Mouse (Mus musculus) embryonic facial prominence, embryonic 11.5 days (tissue): Measurements from ENCODE around the gene Rhox3c. TPM values are rescaled to one million over a fixed set of nuclear protein-coding genes. Genes with fewer than 3 reads are reported as not detected.
"Not testable (repeated sequence)": the region's sequence is repeated elsewhere in the genome, so short reads cannot be mapped to it uniquely, and the experiment has no call there.

ENCODE experiments used
- ATAC-seq: fragments of 200-750 bp; cut with Nextera tagmentation; replicated peaks from 2 replicates; pipeline ENCODE4 v1.8.0; 2017; ENCODE audit warnings: low read depth; ENCODE audit not compliant: insufficient number of reproducible peaks, low FRiP score, low TSS enrichment
- DNase-seq: peaks from one replicate; pipeline ENCODE4 v3.0.0-alpha.2; 2015; ENCODE audit warnings: low spot score
- H3K27ac ChIP-seq: fragments of 300-500 bp; sonication (generic); replicated peaks from 2 replicates; pipeline ENCODE4 v1.5.1; 2014; ENCODE audit warnings: mild to moderate bottlenecking, low read depth, low read length, control low read depth
- H3K27me3 ChIP-seq: fragments of 300-500 bp; sonication (generic); 2 replicates; pipeline ENCODE4 v1.6.1; 2014; ENCODE audit warnings: mild to moderate bottlenecking, low read length, moderate library complexity, mixed read lengths; ENCODE audit not compliant: control insufficient read depth, insufficient read depth
- H3K36me3 ChIP-seq: fragments of 300-500 bp; sonication (generic); replicated peaks from 2 replicates; pipeline ENCODE4 v1.6.1; 2014; ENCODE audit warnings: low read depth, mild to moderate bottlenecking, low read length, moderate library complexity, mixed read lengths; ENCODE audit not compliant: control insufficient read depth, insufficient read depth
- H3K4me1 ChIP-seq: fragments of 300-500 bp; sonication (generic); 2 replicates; pipeline ENCODE4 v1.6.1; 2014; ENCODE audit warnings: low read length, mixed read lengths; ENCODE audit not compliant: control insufficient read depth, insufficient read depth
- H3K4me2 ChIP-seq: fragments of 300-500 bp; sonication (generic); 2 replicates; pipeline ENCODE4 v1.6.1; 2014; ENCODE audit warnings: low read depth, mild to moderate bottlenecking, control low read depth, low read length, moderate library complexity
- H3K4me3 ChIP-seq: fragments of 300-500 bp; sonication (generic); 2 replicates; pipeline ENCODE4 v1.5.1; 2014; ENCODE audit warnings: low read depth, low read length, control low read depth
- H3K9ac ChIP-seq: fragments of 300-500 bp; sonication (generic); replicated peaks from 2 replicates; pipeline ENCODE4 v1.6.1; 2014; ENCODE audit warnings: mild to moderate bottlenecking, control low read depth, low read length
- H3K9me3 ChIP-seq: fragments of 300-500 bp; sonication (generic); replicated peaks from 2 replicates; pipeline ENCODE4 v1.6.1; 2016; ENCODE audit warnings: mild to moderate bottlenecking, low read length, inconsistent platforms, mixed read lengths; ENCODE audit not compliant: control insufficient read depth
- WGBS: fragments of 180-500 bp; shearing (Covaris S2); extraction: QIAGEN DNeasy Blood & Tissue Kit; methylation state at CpG from one replicate; pipeline ENCODE4 v1.1.7; 2014; 5-methylcytosine and 5-hydroxymethylcytosine counted together
- polyA plus RNA-seq: library from polyadenylated mRNA; unstranded; fragments of >200 nt; fragmentation: Nextera tagmentation; extraction: Ambion mirVana; gene quantifications from 2 replicates; pipeline ENCODE4 v1.2.1, GENCODE M21; 2014

The Rhox3c gene
- polyA plus RNA-seq = not detected in 2 replicates

DNA sequence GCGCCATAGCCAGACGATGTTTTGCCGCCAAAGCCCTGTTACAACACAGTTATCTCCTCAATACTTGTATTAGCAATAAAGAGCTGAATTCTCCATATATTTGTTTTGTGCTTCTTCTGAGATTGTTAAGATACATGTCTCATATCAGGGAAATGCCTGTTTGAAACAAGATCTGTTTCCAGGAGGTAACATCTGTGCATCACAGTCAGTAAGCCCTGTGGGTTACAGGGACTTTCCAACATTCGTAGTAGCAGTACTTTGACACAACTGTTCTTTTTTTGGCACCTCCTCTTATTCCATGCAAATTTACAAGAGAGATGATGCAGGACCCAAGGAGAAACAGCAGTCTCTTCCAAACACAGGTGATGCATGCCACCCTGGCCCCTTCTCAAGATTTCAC lies at the start of gene Rhox3c:
Rhox3c (plus strand) TSS at position 301 of the 400 bp plus-strand sequence.
- not testable (repeated sequence) for H3K27ac ChIP-seq, H3K4me2 ChIP-seq, H3K9me3 ChIP-seq, H3K36me3 ChIP-seq, H3K9ac ChIP-seq, DNase-seq, H3K4me1 ChIP-seq, H3K4me3 ChIP-seq, H3K27me3 ChIP-seq, ATAC-seq
- 85% methylated on average over 3 of the region's 4 CpGs for WGBS

GRCm38 (mm10) chrX:37411767-37412166 lies 46.6 kb upstream of the Rhox3c start, which contains the start of gene Rhox2b:
Gene Rhox2b, plus strand, starts transcription at chrX:37412067.
- not testable (repeated sequence) for H3K4me1 ChIP-seq, H3K9me3 ChIP-seq, H3K4me3 ChIP-seq, H3K9ac ChIP-seq, DNase-seq, H3K4me2 ChIP-seq, H3K27me3 ChIP-seq, H3K27ac ChIP-seq, H3K36me3 ChIP-seq, ATAC-seq
- WGBS = no CpG with 5 or more reads among the region's 9 CpGs

DNA sequence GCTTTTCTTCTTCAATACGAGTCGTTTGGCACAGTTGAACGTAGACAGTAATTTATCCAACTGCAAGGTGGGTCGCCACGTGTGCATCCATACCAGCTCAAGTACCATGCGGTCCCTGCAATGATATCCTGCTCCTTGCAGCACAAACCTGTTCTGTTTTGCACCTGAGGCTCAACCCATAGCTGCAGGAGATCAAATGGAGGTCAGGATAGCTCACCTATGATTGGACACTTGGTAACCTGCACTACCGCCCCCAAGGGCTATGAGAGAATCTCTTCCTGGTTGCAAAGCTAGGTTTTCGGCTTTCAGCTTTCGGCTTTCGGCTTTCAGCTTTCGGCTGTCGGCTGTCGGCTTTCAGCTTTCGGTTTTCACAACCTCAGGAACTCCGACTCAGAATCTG lies 26.2 kb upstream of the Rhox3c start, which contains the start of gene Rhox4b:
Rhox4b (plus strand) TSS at position 301 of the 400 bp plus-strand sequence.
- H3K27ac ChIP-seq, ATAC-seq, DNase-seq, H3K4me1 ChIP-seq, H3K4me2 ChIP-seq, H3K27me3 ChIP-seq, H3K9ac ChIP-seq, H3K4me3 ChIP-seq, H3K9me3 ChIP-seq, H3K36me3 ChIP-seq: not testable (repeated sequence)
- 90% methylated on average over 14 of the region's 15 CpGs for WGBS

DNA sequence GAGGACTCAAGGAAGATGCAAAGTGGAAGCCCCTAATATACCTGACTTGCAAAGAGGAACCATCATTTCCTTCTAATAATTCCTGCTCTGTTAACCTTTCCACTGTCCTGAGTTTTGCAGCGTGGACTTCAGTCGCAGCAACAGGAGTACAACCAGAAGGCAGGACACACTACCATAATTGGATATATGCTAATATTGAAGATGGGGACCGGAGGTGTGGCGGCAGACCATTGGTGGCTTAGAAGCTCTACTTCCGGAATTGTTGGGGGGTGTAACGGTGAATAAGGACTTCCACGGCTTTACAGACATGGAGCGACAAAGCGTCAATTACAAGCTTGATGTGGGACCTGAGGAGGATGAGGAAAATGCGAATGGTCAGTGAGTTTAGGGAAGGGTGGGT lies 5.0 kb upstream of the Rhox3c start, which contains the start of gene Rhox2c:
Rhox2c (plus strand) TSS at position 301 of the 400 bp plus-strand sequence.
- not testable (repeated sequence) for DNase-seq, H3K9ac ChIP-seq, H3K27me3 ChIP-seq, H3K36me3 ChIP-seq, H3K4me2 ChIP-seq, H3K4me1 ChIP-seq, H3K27ac ChIP-seq, H3K9me3 ChIP-seq, H3K4me3 ChIP-seq, ATAC-seq
- WGBS = 92% methylated on average over 7 of the region's 10 CpGs

- not testable (repeated sequence) for H3K4me3 ChIP-seq, H3K27ac ChIP-seq, H3K27me3 ChIP-seq, H3K4me2 ChIP-seq, H3K9me3 ChIP-seq, H3K9ac ChIP-seq, ATAC-seq, DNase-seq, H3K36me3 ChIP-seq, H3K4me1 ChIP-seq
- WGBS = 95% methylated on average over 14 of the region's 14 CpGs
These were observed 21.7 kb downstream of the Rhox3c start, which contains the start of gene Rhox4c for GRCm38 (mm10) chrX:37480037-37480436. Gene Rhox4c, plus strand, starts transcription at chrX:37480337.

DNA sequence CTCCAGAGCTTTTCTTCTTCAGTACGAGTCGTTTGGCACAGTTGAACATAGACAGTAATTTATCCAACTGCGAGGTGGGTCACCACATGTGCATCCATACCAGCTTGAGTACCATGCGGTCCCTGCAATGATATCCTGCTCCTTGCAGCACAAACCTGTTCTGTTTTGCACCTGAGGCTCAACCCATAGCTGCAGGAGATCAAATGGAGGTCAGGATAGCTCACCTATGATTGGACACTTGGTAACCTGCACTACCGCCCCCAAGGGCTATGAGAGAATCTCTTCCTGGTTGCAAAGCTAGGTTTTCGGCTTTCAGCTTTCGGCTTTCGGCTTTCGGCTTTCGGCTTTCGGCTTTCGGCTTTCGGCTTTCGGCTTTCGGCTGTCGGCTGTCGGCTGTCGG lies 55.7 kb downstream of the Rhox3c start, which contains the start of gene Rhox4d:
Rhox4d (plus strand) TSS at position 301 of the 400 bp plus-strand sequence.
- H3K9me3 ChIP-seq, H3K9ac ChIP-seq, H3K27me3 ChIP-seq, H3K4me2 ChIP-seq, H3K27ac ChIP-seq, H3K4me3 ChIP-seq, H3K36me3 ChIP-seq, H3K4me1 ChIP-seq, ATAC-seq, DNase-seq: not testable (repeated sequence)
- 97% methylated on average over 14 of the region's 18 CpGs for WGBS

Other genes with a start within 250 kb of the Rhox3c start
- gene Gm9, start 247.5 kb upstream of the Rhox3c start, polyA plus RNA-seq = not detected in 2 replicates
- gene Rhox1, start 236.3 kb upstream of the Rhox3c start, polyA plus RNA-seq = not detected in 2 replicates
- gene Rhox2a, start 213.6 kb upstream of the Rhox3c start, polyA plus RNA-seq = not detected in 2 replicates
- gene Rhox3a, start 208.7 kb upstream of the Rhox3c start, polyA plus RNA-seq = not detected in 2 replicates
- gene Rhox4a, start 193.2 kb upstream of the Rhox3c start, polyA plus RNA-seq = not detected in 2 replicates
- gene Rhox3a2, start 78.6 kb upstream of the Rhox3c start, polyA plus RNA-seq = not detected in 2 replicates
- 1.4 and 2.2 TPM in 2 replicates for gene Rhox4a2, start 67.7 kb upstream of the Rhox3c start, polyA plus RNA-seq
- gene Rhox2b, start 46.5 kb upstream of the Rhox3c start, polyA plus RNA-seq = not detected in 2 replicates
- 0.85 and 0.86 TPM in 2 replicates for gene Rhox4b, start 26.1 kb upstream of the Rhox3c start, polyA plus RNA-seq
- 1.00 and 1.2 TPM in 2 replicates for gene Rhox2c, start 4.9 kb upstream of the Rhox3c start, polyA plus RNA-seq
- gene Rhox4c, start 21.8 kb downstream of the Rhox3c start, polyA plus RNA-seq = not detected in 2 replicates
- gene Rhox2d, start 34.8 kb downstream of the Rhox3c start, polyA plus RNA-seq = 0.43 TPM in 1 of 2 replicates, not detected in the other
- not detected in 2 replicates for gene Rhox4d, start 55.8 kb downstream of the Rhox3c start, polyA plus RNA-seq
- not detected in 2 replicates for gene Rhox2e, start 71.9 kb downstream of the Rhox3c start, polyA plus RNA-seq
- not detected in 2 replicates for gene Rhox3e, start 83.4 kb downstream of the Rhox3c start, polyA plus RNA-seq
- 0.24 TPM in 1 of 2 replicates, not detected in the other for gene Rhox4e, start 98.8 kb downstream of the Rhox3c start, polyA plus RNA-seq
- gene Rhox2f, start 112.8 kb downstream of the Rhox3c start, polyA plus RNA-seq = 0.38 and 0.98 TPM in 2 replicates
- not detected in 2 replicates for gene Rhox3f, start 122.4 kb downstream of the Rhox3c start, polyA plus RNA-seq
- not detected in 2 replicates for gene Rhox4f, start 149.1 kb downstream of the Rhox3c start, polyA plus RNA-seq
- not detected in 2 replicates for gene Rhox3g, start 170.0 kb downstream of the Rhox3c start, polyA plus RNA-seq
- not detected in 2 replicates for gene Rhox2g, start 184.9 kb downstream of the Rhox3c start, polyA plus RNA-seq
- not detected in 2 replicates for gene Rhox4g, start 192.7 kb downstream of the Rhox3c start, polyA plus RNA-seq
- gene Rhox3h, start 210.2 kb downstream of the Rhox3c start, polyA plus RNA-seq = not detected in 2 replicates
- not detected in 2 replicates for gene Rhox2h, start 214.7 kb downstream of the Rhox3c start, polyA plus RNA-seq